Mouse (Mus musculus) midbrain, embryonic 15.5 days (tissue): ENCODE measurements around the gene Tor2a. TPM values are rescaled to one million over a fixed set of nuclear protein-coding genes. Genes with fewer than 3 reads are reported as not detected.

Experiments used
- ATAC-seq: fragments of 200-750 bp; cut with Nextera tagmentation; replicated peaks from 2 replicates; pipeline ENCODE4 v1.8.0; 2017; ENCODE audit warnings: moderate TSS enrichment
- H3K27ac ChIP-seq: fragments of 300-500 bp; sonication (generic); 2 replicates; pipeline ENCODE4 v1.5.1; 2015; ENCODE audit warnings: mild to moderate bottlenecking, inconsistent platforms
- H3K27me3 ChIP-seq: fragments of 300-500 bp; sonication (generic); replicated peaks from 2 replicates; pipeline ENCODE4 v1.6.1; 2015; ENCODE audit warnings: inconsistent platforms
- H3K36me3 ChIP-seq: fragments of 300-500 bp; sonication (generic); replicated peaks from 2 replicates; pipeline ENCODE4 v1.6.1; 2015; ENCODE audit warnings: inconsistent platforms
- H3K4me1 ChIP-seq: fragments of 300-500 bp; sonication (generic); 2 replicates; pipeline ENCODE4 v1.6.1; 2015; ENCODE audit warnings: inconsistent platforms
- H3K4me2 ChIP-seq: fragments of 300-500 bp; sonication (generic); 2 replicates; pipeline ENCODE4 v1.6.1; 2015; ENCODE audit warnings: inconsistent platforms, mild to moderate bottlenecking, moderate library complexity
- H3K4me3 ChIP-seq: fragments of 300-500 bp; sonication (generic); 2 replicates; pipeline ENCODE4 v1.5.1; 2015; ENCODE audit warnings: mild to moderate bottlenecking, inconsistent platforms
- H3K9ac ChIP-seq: fragments of 300-500 bp; sonication (generic); 2 replicates; pipeline ENCODE4 v1.6.1; 2015; ENCODE audit warnings: mild to moderate bottlenecking, inconsistent platforms
- H3K9me3 ChIP-seq: fragments of 300-500 bp; sonication (generic); 2 replicates; pipeline ENCODE4 v1.6.1; 2016; ENCODE audit warnings: inconsistent platforms
- WGBS: fragments of 180-500 bp; shearing (Covaris S2); methylation state at CpG from one replicate; pipeline ENCODE4 v1.1.7; 2015; ENCODE audit warnings: mixed read lengths; 5-methylcytosine and 5-hydroxymethylcytosine counted together
- polyA plus RNA-seq: library from polyadenylated mRNA; unstranded; fragments of >200 nt; fragmentation: Nextera tagmentation; extraction: Ambion mirVana; gene quantifications from 2 replicates; pipeline ENCODE4 v1.2.1, GENCODE M21; 2015

The Tor2a gene
- polyA plus RNA-seq, 1 experiment from 2014 or later = 54.1 TPM

DNA sequence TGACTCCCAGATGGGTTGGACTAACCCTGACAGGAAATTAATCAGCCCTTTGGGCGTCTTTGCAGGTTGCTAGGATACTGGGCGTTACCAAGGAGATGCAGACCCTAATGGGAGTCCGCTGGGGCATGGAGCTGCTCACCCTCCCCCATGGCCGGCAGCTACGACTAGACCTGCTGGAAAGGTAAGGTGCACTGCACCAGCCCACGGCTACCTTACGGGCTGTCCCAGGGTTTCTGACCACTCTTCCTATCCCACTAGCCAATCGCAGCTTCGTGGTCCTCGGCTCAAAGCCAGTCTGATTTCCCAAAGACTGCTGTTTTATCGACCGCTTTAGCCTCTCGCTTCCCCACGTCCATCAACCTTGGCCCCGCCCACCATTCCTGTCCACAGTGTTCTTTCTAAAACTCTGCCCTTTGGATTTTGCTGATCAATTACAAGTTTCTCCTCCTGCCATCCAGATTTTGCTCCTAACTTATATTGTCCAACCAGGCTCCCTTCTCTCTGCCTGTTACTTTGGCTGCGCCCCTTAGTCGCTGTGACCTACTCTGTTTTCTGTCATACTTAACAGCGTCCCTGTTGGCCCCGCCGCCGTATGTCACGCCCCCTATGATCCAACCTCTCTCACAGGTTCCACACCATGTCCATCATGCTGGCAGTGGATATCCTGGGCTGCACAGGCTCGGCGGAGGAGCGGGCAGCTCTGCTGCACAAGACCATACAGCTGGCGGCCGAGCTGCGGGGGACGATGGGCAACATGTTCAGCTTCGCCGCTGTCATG is 6.0 kb upstream of the Tor2a start:
- 7% methylated on average over 31 of the region's 31 CpGs for WGBS
- Histone ChIP-seq H3K36me3 (peaks cover 31% of the 10 kb centered on the region; the same call in 1 of the 2 replicates), H3K27ac (peak overlapping the region; percentile 64)

GRCm38 (mm10) chr2:32751665-32752033 is 5.4 kb upstream of the Tor2a start:
- H3K36me3 ChIP-seq = peaks cover 25% of the 10 kb centered on the region; the same call in 1 of the 2 replicates
- WGBS = 15% methylated on average over 9 of the region's 10 CpGs
- H3K4me3 ChIP-seq = peak overlapping the region; percentile 25
- peak overlapping the region; percentile 64 for H3K27ac ChIP-seq
- no peaks in the 10 kb centered on the region for H3K27me3 ChIP-seq
- H3K4me2 ChIP-seq = peak overlapping the region; percentile 47
- H3K9me3 ChIP-seq = no peaks in the 10 kb centered on the region
- H3K9ac ChIP-seq = peak overlapping the region; percentile 2; the same call in 1 of the 2 replicates
- peaks cover 20% of the 10 kb centered on the region for H3K4me1 ChIP-seq
- no peak for ATAC-seq

More for the DNA sequence above, 6.0 kb upstream of the Tor2a start:
- Histone ChIP-seq H3K27me3 (no peaks in the 10 kb centered on the region), H3K4me3 (peak overlapping the region; percentile 25), H3K9ac (peak overlapping the region; percentile 2; the same call in 1 of the 2 replicates), H3K9me3 (no peaks in the 10 kb centered on the region), H3K4me2 (peak overlapping the region; percentile 47), H3K4me1 (peaks cover 18% of the 10 kb centered on the region)
- ATAC-seq = peak; percentile 77

GRCm38 (mm10) chr2:32752181-32752580 is 4.9 kb upstream of the Tor2a start:
- WGBS = 63% methylated on average over 10 of the region's 10 CpGs
- Histone ChIP-seq H3K27ac (no peak overlapping the region), H3K4me2 (no peak overlapping the region), H3K27me3 (no peaks in the 10 kb centered on the region), H3K4me3 (no peak overlapping the region), H3K9me3 (no peaks in the 10 kb centered on the region), H3K9ac (no peak overlapping the region), H3K36me3 (peaks cover 20% of the 10 kb centered on the region; the same call in 1 of the 2 replicates), H3K4me1 (peaks cover 22% of the 10 kb centered on the region)
- no peak for ATAC-seq

DNA sequence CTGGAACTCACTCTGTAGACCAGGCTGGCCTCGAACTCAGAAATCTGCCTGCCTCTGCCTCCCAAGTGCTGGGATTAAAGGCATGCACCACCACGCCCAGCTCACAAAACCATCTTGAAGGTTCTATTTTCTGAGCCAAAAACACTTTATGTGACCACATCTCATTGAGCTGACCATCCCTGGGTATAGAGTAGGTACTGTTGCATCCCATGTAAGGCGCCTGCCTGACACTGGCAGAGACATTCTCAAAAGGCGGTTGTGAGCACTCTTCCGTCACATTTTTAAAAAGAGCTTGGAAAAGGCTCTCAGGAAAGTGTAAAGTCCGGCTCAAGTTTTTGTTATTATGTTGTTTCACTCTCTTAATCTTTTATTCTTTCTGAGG is 369 bp upstream of the Tor2a start:
- peak overlapping the region; percentile 56; the same call in 1 of the 2 replicates for H3K4me2 ChIP-seq
- peak overlapping the region; percentile 3; the same call in 1 of the 2 replicates for H3K27ac ChIP-seq
- H3K9me3 ChIP-seq = no peaks in the 10 kb centered on the region
- H3K27me3 ChIP-seq = no peaks in the 10 kb centered on the region
- peak; percentile 43 for ATAC-seq
- H3K4me1 ChIP-seq = peaks cover 18% of the 10 kb centered on the region
- H3K9ac ChIP-seq = no peak overlapping the region
- peak overlapping the region; percentile 80 for H3K4me3 ChIP-seq
- H3K36me3 ChIP-seq = peaks cover 22% of the 10 kb centered on the region; the same call in 1 of the 2 replicates
- 30% methylated on average over 6 of the region's 6 CpGs for WGBS

- Histone ChIP-seq H3K9ac (no peak overlapping the region; the same call in 1 of the 2 replicates), H3K4me1 (peaks cover 15% of the 10 kb centered on the region), H3K4me2 (no peak overlapping the region), H3K27ac (no peak overlapping the region), H3K36me3 (peaks cover 28% of the 10 kb centered on the region; the same call in 1 of the 2 replicates), H3K4me3 (no peak overlapping the region), H3K9me3 (no peaks in the 10 kb centered on the region), H3K27me3 (no peaks in the 10 kb centered on the region)
- no peak for ATAC-seq
- 84% methylated on average over 8 of the region's 8 CpGs for WGBS
These were observed 1.5 kb downstream of the Tor2a start for GRCm38 (mm10) chr2:32758503-32758902.

- no peak for ATAC-seq
- Histone ChIP-seq H3K27me3 (no peaks in the 10 kb centered on the region), H3K4me2 (no peak overlapping the region), H3K9me3 (no peaks in the 10 kb centered on the region), H3K9ac (no peak overlapping the region; the same call in 1 of the 2 replicates), H3K36me3 (peaks cover 28% of the 10 kb centered on the region; the same call in 1 of the 2 replicates), H3K4me1 (peaks cover 15% of the 10 kb centered on the region), H3K27ac (no peak overlapping the region), H3K4me3 (no peak overlapping the region)
- WGBS = 84% methylated on average over 2 of the region's 2 CpGs
These were observed 2.0 kb downstream of the Tor2a start for GRCm38 (mm10) chr2:32759001-32759400.

GRCm38 (mm10) chr2:32761361-32761760 is 4.3 kb downstream of the Tor2a start:
- 93% methylated on average over 14 of the region's 14 CpGs for WGBS
- H3K4me2 ChIP-seq = no peak overlapping the region
- no peak for ATAC-seq
- no peaks in the 10 kb centered on the region for H3K27me3 ChIP-seq
- H3K9me3 ChIP-seq = no peaks in the 10 kb centered on the region
- H3K4me3 ChIP-seq = no peak overlapping the region
- no peak overlapping the region for H3K27ac ChIP-seq
- peaks cover 22% of the 10 kb centered on the region; the same call in 1 of the 2 replicates for H3K36me3 ChIP-seq
- H3K4me1 ChIP-seq = peaks cover 15% of the 10 kb centered on the region
- no peak overlapping the region for H3K9ac ChIP-seq

DNA sequence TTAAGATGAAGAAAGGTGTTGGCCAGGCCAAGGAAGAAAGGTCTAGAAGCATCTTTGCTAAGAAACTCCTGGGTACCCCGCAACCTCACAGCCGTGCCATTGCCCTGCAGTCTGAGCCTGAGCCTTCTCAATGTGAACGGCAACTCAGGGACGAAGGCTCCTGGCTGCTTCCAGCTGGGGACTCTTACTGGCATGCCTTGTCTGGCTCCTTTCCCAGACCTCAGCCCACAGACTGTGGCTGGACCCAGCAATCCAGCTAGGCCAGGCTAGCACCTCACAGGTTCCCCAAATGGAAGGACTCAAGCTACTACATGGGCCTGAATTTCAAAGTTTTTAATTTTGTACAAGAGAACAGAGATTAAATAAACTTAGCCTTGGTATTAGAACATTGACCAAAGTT is 4.8 kb downstream of the Tor2a start:
- Histone ChIP-seq H3K27me3 (no peaks in the 10 kb centered on the region), H3K27ac (no peak overlapping the region), H3K4me1 (peaks cover 12% of the 10 kb centered on the region), H3K9ac (no peak overlapping the region), H3K9me3 (no peaks in the 10 kb centered on the region), H3K4me2 (no peak overlapping the region), H3K4me3 (no peak overlapping the region), H3K36me3 (peaks cover 22% of the 10 kb centered on the region; the same call in 1 of the 2 replicates)
- no peak for ATAC-seq
- 84% methylated on average over 4 of the region's 4 CpGs for WGBS

- no peak overlapping the region for H3K4me2 ChIP-seq
- no peaks in the 10 kb centered on the region for H3K27me3 ChIP-seq
- no peak for ATAC-seq
- peaks cover 4% of the 10 kb centered on the region; the same call in 1 of the 2 replicates for H3K4me1 ChIP-seq
- peaks cover 22% of the 10 kb centered on the region; the same call in 1 of the 2 replicates for H3K36me3 ChIP-seq
- WGBS = 88% methylated on average over 3 of the region's 3 CpGs
- no peak overlapping the region for H3K4me3 ChIP-seq
- H3K27ac ChIP-seq = no peak overlapping the region
- H3K9me3 ChIP-seq = no peaks in the 10 kb centered on the region
- no peak overlapping the region for H3K9ac ChIP-seq
These were observed 6.3 kb downstream of the Tor2a start for GRCm38 (mm10) chr2:32763353-32763752.

- H3K4me2 ChIP-seq = no peak overlapping the region
- no peak for ATAC-seq
- H3K36me3 ChIP-seq = 0 out of 2 replicates have a peak, but pooled peaks cover 5% of the 10 kb centered on the region
- H3K4me1 ChIP-seq = peaks cover 6% of the 10 kb centered on the region; the same call in 1 of the 2 replicates
- 65% methylated on average over 12 of the region's 12 CpGs for WGBS
- H3K9me3 ChIP-seq = no peaks in the 10 kb centered on the region
- H3K9ac ChIP-seq = no peak overlapping the region
- H3K27me3 ChIP-seq = no peaks in the 10 kb centered on the region
- no peak overlapping the region for H3K27ac ChIP-seq
- no peak overlapping the region for H3K4me3 ChIP-seq
These were observed 10.2 kb downstream of the Tor2a start for GRCm38 (mm10) chr2:32767241-32767640.

DNA sequence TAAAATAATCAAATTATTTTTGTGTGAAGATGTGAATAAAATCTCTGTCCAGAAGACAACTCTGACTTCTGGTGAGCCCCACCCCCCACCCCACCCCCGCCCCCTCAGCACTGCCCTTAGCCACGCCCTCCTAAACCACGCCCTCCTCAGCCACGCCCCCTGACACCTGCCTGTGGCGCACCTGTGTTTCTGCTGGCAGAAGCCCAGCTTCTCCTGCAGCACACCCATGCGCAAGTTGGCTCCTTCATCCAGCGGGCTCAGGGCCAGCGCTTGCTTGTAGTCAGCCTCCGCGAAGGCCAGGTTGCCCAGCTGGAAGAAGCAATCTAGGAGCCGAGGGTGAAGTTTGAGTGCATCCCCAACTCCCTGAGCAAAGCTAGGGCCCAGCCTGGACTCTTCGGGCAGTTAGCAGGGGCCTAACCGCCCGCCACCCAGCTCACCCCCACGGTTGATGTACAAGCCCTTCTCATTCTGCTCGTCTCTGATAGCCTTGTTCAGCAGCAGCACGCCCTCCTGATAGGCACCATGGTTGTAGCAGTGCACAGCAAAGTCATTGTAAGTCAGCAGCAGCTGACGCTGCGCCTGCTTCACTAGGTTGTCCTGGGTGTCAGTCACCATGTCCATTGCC is 11.7 kb downstream of the Tor2a start:
- Histone ChIP-seq H3K4me1 (peaks cover 6% of the 10 kb centered on the region; the same call in 1 of the 2 replicates), H3K36me3 (no peaks in the 10 kb centered on the region), H3K4me3 (no peak overlapping the region), H3K4me2 (no peak overlapping the region), H3K27me3 (no peaks in the 10 kb centered on the region), H3K9ac (no peak overlapping the region), H3K27ac (no peak overlapping the region), H3K9me3 (no peaks in the 10 kb centered on the region)
- WGBS = 54% methylated on average over 19 of the region's 19 CpGs
- ATAC-seq = no peak

GRCm38 (mm10) chr2:32769327-32770085 is 12.5 kb downstream of the Tor2a start:
- 47% methylated on average over 5 of the region's 5 CpGs for WGBS
- Histone ChIP-seq H3K9me3 (no peaks in the 10 kb centered on the region), H3K27me3 (no peaks in the 10 kb centered on the region), H3K9ac (no peak overlapping the region), H3K4me3 (no peak overlapping the region), H3K4me2 (no peak overlapping the region), H3K4me1 (peaks cover 6% of the 10 kb centered on the region; the same call in 1 of the 2 replicates), H3K27ac (no peak overlapping the region), H3K36me3 (no peaks in the 10 kb centered on the region)
- ATAC-seq = no peak
